Mouse (Mus musculus): ENCODE measurements around the gene Ascc1.

DNA sequence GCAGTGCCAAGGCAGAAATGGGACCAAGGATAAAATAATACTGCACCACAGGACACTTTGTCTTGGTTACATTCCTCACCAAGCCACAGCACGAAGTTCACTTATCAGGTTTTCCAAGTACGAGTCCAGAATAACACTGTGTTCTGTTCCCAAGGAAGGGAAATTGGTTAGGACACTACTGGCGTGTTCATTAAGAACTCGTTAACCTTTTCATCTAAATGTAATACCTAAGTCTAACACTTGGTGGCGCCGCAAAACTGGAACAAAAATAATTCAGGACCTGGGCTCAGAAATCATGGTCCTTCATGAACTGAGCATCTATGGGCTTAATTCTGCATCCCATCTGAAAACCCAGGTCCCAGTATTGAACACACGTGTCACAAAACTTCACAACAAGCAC is 5.0 kb upstream of the Ascc1 start:
- TF ChIP-seq CTCF (IDR thresholded peaks at IDR 0.05; ENCODE audit: extremely low read depth, insufficient read length, insufficient replicate concordance, low read depth, low read length): no peak
- TF ChIP-seq POLR2A (IDR thresholded peaks at IDR 0.05; ENCODE audit: low read depth, low read length): no peak
